Mouse (Mus musculus): ENCODE data around the gene Palm3.
"Not testable (repeated sequence)": the region's sequence is repeated elsewhere in the genome, so short reads cannot be mapped to it uniquely, and the experiment has no call there.

Gene Palm3

GRCm38 (mm10) chr8:84021096-84021495 is at the start of gene Palm3:
Palm3 (plus strand) TSS chr8:84021471.
- no peak for DNase-seq (ENCODE audit: low read depth)

DNA sequence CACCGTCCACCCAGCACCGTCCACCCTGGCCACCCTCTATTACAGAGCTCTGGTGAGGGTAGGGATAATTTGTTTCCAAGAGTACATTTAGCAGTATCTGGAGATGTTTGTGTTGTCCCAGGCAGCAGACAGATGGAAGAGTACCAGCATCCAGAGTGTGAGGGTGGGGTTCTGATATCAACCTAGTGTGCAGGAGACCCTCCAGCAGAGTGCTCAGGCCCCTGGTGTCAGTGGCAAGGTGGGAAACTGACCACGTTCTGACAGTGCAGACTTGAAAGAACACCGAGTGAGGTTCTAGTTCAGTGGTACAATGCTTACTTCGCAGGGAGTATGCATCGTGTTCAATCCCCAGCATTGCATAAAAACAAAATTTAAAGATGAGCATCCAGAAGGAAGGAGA is 49.6 kb upstream of the Palm3 start:
- DNase-seq (ENCODE audit: low read depth) = no peak

DNA sequence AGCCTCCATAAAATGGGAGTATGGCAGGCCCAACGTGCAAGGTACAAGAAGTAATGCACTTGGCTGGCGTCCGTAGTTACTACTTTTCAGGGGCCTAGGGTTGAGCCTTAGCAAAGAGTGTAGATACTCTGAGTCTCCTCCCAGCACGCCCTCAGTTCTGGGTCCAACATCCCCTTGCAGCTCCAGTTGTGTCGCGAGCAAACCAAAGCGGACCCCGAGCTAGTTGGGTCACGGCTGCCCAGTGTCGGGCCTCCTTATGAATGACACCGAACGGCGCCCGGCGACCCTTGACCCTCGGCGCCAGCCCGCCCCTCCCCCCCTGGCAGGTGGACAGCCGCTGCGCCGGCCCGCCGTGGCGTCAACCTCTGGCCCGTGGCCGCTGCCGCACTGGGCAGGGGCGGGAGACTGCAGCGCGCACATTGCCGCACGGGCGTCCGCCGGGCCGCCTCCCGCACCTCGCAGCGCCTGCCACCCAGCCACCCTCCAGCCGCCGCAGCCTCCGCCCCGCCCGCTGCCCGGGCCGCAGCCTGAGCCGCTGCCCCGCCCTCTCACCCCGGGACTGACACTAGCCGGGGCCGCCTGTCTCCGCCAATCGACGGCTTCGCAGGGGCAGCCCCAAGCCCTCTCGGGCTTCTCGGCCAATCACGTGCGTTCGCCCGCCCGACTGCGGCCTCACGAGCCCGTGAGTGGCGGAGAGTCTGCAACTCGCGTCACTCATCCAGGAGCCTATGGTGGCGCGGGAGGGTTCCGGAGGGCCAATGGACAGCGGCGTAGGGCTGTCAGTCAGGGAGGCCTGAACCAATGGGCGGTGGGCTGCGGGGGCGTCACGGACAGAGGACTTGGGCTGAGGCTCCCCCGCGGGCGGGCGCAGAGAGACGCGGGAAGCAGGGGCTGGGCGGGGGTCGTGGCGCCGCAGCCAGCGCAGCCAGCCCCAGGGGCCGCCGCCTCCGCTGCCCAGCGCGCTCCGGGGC is 48.8 kb upstream of the Palm3 start, which contains the start of gene Prkaca:
Gene Prkaca (plus strand): TSS at position 844 of the 971 bp plus-strand sequence.
- DNase-seq (ENCODE audit: low read depth) = peak; percentile 98

- peak; percentile 48 for DNase-seq (ENCODE audit: low read depth)
Observed at GRCm38 (mm10) chr8:83973161-83974031, 47.9 kb upstream of the Palm3 start.

GRCm38 (mm10) chr8:83974521-83974920 is 46.8 kb upstream of the Palm3 start:
- no peak for DNase-seq (ENCODE audit: low read depth)

- DNase-seq (ENCODE audit: low read depth) = peak; percentile 68
Observed at GRCm38 (mm10) chr8:83976101-83976630, 45.1 kb upstream of the Palm3 start.

- DNase-seq (ENCODE audit: low read depth) = peak; percentile 34
Observed at GRCm38 (mm10) chr8:83976779-83977350, 44.4 kb upstream of the Palm3 start.

- DNase-seq (ENCODE audit: low read depth) = peak; percentile 32
Observed at GRCm38 (mm10) chr8:83977646-83978045, 43.6 kb upstream of the Palm3 start.

GRCm38 (mm10) chr8:83978200-83978599 is 43.1 kb upstream of the Palm3 start:
- DNase-seq (ENCODE audit: low read depth) = no peak

DNA sequence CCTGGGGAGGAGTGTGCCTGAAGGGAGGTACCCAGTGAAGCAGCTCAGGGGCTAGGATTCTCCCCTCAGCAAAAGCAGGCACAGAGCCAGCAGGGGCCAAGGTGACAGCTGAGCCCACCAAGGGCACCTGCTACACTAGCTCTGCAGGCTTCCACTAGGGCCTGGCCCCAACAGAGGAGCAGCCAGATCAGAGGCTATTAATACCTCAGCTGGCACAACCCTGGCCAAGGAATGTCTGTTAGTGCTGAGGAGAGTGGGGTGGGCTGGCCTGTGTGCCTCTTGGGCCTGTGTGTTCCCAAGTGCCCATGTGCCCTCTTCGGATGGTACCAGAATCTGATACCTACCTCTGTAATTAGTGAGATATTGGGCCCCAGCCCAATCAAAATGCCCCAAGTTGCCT is 41.0 kb upstream of the Palm3 start:
- no peak for DNase-seq (ENCODE audit: low read depth)

- no peak for DNase-seq (ENCODE audit: low read depth)
Observed at GRCm38 (mm10) chr8:83980845-83981244, 40.4 kb upstream of the Palm3 start.

GRCm38 (mm10) chr8:83981533-83981932 is 39.7 kb upstream of the Palm3 start:
- DNase-seq (ENCODE audit: low read depth) = no peak

DNA sequence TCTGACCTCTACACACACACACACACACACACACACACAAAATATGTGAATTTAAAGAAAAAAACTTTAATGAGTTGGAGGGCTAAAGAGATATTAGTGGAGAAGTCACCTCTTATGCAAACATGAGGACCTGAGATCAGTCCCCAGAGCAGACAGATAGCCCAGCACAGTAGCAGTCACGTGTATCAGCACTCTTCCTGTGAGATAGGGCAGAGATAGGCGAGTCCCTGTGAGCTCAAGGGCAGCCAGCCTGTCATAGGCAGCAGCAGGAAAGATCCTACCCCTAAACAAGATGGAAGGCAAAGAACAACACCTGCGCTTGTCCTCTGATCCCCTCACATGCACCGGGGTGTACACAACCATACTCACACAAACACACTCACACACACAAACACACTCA is 38.8 kb upstream of the Palm3 start:
- DNase-seq (ENCODE audit: low read depth) = no peak

DNA sequence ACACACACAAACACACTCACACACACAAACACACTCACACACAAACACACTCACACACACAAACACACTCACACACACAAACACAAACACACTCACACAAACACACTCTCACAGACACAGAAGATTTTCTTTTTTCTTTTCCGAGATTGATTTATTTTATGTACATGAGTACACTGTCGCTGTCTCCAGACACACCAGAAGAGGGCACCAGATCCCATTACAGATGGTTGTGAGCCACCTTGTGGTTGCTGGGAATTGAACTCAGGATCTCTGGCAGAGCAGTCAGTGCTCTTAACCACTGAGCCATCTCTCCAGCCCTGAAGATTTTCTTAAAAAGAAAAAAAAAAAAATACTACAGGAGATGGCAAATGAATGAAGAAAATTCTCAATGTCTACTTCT is 38.0 kb upstream of the Palm3 start:
- not testable (repeated sequence) for DNase-seq (ENCODE audit: low read depth)

DNA sequence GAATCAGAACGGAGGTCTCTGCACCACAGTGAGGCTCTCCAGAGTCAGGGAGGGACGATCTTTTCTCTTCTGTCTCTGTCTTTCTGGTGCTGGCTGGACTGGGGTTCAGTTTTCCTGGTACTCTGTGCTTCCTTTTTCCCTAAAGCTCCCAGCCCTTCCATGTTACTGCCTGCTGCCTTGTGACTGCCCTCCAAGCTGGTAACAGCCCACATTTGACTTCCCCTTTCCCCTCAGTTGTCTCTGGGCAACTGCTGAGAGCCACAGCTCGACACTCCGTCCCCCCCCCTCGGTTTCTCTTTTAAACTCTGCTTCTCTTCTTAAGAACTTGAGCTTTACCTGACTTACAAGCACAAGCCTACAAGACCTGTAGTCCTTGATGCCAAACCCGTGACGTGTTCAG is 32.0 kb upstream of the Palm3 start:
- no peak for DNase-seq (ENCODE audit: low read depth)

GRCm38 (mm10) chr8:83990170-83990569 is 31.1 kb upstream of the Palm3 start:
- no peak for DNase-seq (ENCODE audit: low read depth)

GRCm38 (mm10) chr8:83992488-83992887 is 28.8 kb upstream of the Palm3 start:
- no peak for DNase-seq (ENCODE audit: low read depth)

DNA sequence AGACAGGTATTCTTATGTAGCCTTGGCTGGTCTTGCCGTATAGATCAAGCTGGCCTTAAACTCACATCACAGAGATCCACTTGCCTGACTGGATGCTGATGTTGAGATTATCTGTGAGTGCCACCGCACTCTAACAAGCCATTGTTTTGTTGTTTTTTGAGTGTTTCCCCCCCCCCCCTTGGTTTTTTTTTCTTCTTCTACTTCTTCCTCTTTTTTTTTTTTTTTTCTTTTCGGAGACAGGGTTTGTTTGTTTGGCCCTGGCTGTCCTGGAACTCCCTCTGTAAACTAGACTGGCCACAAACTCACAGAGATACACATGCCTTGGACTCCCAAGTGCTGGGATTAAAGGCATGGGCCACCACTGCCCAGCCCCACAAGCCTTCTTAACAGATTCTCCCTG is 27.2 kb upstream of the Palm3 start:
- no peak for DNase-seq (ENCODE audit: low read depth)

DNA sequence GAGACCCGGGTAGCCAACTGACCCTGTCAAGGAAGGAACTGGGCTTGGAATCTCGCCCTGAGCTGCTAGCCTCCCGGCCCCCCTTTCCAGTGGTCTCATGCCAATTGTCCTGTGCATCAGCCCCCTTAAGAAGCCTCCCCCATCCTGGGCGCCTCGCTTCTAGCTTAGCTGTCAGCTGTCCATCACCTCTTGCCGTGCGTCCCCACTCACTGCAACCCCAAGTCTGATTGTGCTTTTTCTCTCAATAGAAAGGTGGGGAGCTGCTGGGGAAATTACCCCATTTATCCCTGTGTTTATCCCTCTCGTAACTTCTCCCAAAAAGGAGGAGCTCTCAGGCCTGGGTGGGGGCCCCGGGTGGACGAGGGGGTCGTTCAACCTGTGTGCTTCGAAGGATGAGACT is 25.3 kb upstream of the Palm3 start:
- DNase-seq (ENCODE audit: low read depth) = no peak

DNA sequence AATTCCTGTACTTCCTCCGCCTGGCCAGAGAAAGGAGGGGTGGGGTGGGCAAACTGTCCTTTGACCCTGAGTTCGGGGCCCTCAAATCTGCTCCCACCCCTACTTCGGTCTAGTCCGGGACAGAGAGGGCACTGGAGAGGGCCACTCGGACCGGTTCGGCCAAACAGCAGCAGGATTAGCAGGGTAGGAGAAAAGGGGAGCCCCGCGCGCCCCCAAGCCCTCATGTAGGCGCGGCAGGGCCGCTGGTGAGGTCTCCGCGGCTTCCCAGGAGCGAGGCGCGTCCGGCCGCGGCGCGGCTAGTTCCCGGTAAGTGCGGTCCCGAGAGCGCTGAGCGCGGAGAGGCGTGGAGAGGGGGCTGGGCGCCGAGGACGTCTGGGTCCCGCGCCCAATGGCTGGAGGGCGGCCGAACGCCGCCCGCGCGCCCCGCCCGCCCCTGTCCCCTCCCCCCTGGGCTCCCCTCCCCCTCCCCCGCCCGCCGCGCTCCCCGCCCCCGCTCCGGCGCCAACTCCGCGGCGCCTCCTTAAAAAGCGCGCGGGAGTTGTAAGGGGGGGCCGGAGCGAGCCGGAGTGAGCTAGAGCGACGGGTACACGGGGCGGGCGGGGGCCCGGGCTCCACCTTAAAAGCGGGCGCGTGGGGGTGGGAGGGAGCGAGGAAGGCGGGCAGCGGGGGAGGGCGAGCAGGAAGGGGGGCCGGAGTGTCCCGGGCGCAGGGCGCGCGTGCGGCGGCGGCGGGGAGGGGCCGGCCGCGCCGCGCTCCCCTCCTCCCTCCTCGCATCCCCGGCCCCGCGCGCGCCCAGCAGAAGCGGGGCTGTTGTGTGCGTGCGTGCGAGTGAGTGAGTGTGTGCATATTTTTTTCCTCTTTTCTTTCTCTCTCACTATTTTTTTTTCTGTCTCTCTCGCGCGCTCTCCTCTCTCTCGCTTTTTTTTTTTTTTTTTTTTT is 24.4 kb upstream of the Palm3 start:
- peak; percentile 80 for DNase-seq (ENCODE audit: low read depth)
